Mouse (Mus musculus): ENCODE measurements around the gene Adamtsl5.

- TF ChIP-seq CTCF (IDR thresholded peaks at IDR 0.05; ENCODE audit: borderline replicate concordance, insufficient read depth, low read length) (no peak), POLR2A (IDR thresholded peaks at IDR 0.05; ENCODE audit: low read depth, low read length) (no peak)
Observed at GRCm38 (mm10) chr10:80317011-80317410, 31.2 kb downstream of the Adamtsl5 start.

Measured in embryonic fibroblast, embryonic 13.5 days (primary cell).